ENCODE assay signal across 23 mouse cellular contexts in genomic region chr10:57760694-57761093, GRCm38 (mm10). TPM values are rescaled to one million over a fixed set of nuclear protein-coding genes. Genes with fewer than 3 reads are reported as not detected.
DNase-seq lines count a peak whose midpoint lies in the region; ATAC-seq lines count a peak whose summit lies in the region.
"Had no signal": no experiment of that assay in that cellular context is flagged by ENCODE, and none has a peak within 500 bp of the region (broad histone marks: within the 10 kb centered on the region; RNA-seq: fewer than 3 reads in every experiment).

No protein-coding gene starts in this region.

- intact Hi-C loops in left cerebral cortex, postnatal 36 days (cut with DNase I): no loop called here

- DNase-seq in CD4-positive, CD25-positive, alpha-beta regulatory T cell, adult 2 months (ENCODE audit: low read depth, low spot score): peak; percentile 35
- DNase-seq in left cerebral cortex, postnatal 36 days (ENCODE audit: low spot score in 2 of 2): no peak
- DNase-seq in right cerebral cortex, postnatal 10 days (ENCODE audit: low spot score in 2 of 2): no peak
- DNase-seq in embryo, embryonic 9.5 days (ENCODE audit: extremely low spot score): no peak
- DNase-seq: adrenal gland, adult 8-10 months; adrenal gland, postnatal 25 days; cerebellum, adult 2 months; cerebellum, adult 9-11 months; cerebellum, postnatal 25 days; gastrocnemius, postnatal 10 days; gastrocnemius, postnatal 36 days; heart, adult 2 months; heart, postnatal 14 days; heart, postnatal 4 days had no signal

- peak; percentile 54 for ATAC-seq in activated CD4-positive, CD25-positive, alpha-beta regulatory T cell, adult 4 months
- ATAC-seq in inflammation-experienced regulatory T-cells, adult 6 months: peak; percentile 75
- ATAC-seq: forebrain, embryonic 15.5 days; hindbrain, postnatal 0 days; intestine, embryonic 15.5 days had no signal

RNA-seq across cellular contexts. Expression of gene Fabp7, which starts 24.0 kb away (rescaled TPM):
- polyA plus RNA-seq in activated CD4-positive, CD25-positive, alpha-beta regulatory T cell, adult 4 months (2017; shearing (Covaris generic)): not detected
- not detected for polyA plus RNA-seq in inflammation-experienced regulatory T-cells, adult 6 months (2017; shearing (Covaris generic))
- total RNA-seq in left cerebral cortex, postnatal 36 days (2021): 10 to 100 TPM; 44.4 to 50.3 TPM
- total RNA-seq: common myeloid progenitor, adult 5-6 weeks; gastrocnemius, adult 18-20 months; gastrocnemius, postnatal 36 days; granulocyte monocyte progenitor cell, adult 5-6 weeks had no signal
- polyA plus RNA-seq: erythroblast, embryonic 14.5 days had no signal

RNA-seq across cellular contexts. Expression of gene Smpdl3a, which starts 33.4 kb away (rescaled TPM):
- polyA plus RNA-seq in activated CD4-positive, CD25-positive, alpha-beta regulatory T cell, adult 4 months (2017; shearing (Covaris generic)): 100 to 1,000 TPM; 146 TPM
- 100 to 1,000 TPM; 110 to 180 (median 175) TPM for polyA plus RNA-seq in inflammation-experienced regulatory T-cells, adult 6 months (2017; shearing (Covaris generic))
- 10 to 100 TPM; 22.6 to 30.0 TPM for total RNA-seq in left cerebral cortex, postnatal 36 days (2021)
